Mouse (Mus musculus): ENCODE results near the gene Tmem243.

Tmem243 gene

DNA sequence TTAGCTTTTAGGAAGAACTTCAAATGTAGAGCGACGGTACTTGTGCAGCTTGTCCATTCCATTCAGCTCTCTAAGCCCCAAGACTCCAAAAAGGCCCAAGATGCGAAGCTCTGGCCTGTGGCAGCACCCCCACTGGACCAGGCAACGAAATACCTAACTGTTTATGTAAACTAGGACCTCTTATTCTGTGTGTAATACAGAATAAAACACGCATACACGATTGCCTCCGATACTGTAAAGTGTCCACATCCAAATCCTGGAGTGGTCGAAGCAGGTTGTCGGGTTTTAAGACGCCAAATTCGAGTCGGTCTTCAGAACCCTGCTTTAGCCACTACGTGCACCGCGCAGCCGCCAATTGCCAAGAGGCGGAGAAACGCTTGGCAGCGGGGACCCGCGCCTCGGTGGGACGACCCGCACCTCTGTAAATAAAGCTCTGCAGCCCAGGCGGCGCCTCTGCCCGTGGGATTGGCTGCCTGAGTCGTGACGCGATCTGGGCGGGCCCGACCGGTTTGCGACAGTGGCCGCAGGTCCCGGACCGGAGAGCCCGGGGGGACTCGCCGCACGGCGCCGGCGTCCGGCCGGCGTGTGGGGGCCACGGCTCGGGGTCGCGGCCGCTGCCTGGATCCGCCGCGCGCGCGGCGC is at the start of gene Tmem243:
Gene Tmem243 (plus strand): TSS at position 462 of the 642 bp plus-strand sequence.
- DNase-seq, result peak; percentile 88 to 89

DNA sequence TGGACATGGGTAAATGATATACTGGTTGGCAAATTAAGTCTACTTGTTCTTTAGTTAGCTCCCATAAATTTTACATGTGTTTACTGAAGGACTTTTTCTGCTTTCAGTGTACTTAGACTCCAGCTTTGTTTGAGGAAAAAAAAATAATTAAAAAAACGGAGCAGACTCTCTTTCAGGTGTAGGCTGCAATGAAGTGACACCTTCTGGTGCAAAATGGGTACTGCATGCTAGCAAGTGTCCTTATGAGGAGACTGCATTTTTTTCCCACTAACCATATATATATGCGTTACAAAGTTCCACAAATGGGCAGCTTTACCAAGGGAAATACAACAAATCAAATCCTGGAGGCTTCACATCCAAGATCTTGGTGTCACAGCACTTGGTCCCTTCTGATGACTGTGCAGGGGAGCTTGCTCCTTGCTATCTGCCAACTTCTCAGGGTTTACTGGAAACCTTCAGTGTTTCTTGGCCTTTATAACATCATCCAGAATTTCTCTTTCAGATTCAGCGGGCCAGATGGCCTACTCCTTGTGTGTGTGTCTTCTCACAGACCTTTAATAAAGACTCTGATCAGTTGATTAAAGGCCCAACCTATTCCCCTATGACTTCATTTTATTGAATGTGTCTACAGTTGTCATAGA is 44.3 kb upstream of the Tmem243 start:
- peak in 1 of 2 experiments; percentile 64 for DNase-seq

DNA sequence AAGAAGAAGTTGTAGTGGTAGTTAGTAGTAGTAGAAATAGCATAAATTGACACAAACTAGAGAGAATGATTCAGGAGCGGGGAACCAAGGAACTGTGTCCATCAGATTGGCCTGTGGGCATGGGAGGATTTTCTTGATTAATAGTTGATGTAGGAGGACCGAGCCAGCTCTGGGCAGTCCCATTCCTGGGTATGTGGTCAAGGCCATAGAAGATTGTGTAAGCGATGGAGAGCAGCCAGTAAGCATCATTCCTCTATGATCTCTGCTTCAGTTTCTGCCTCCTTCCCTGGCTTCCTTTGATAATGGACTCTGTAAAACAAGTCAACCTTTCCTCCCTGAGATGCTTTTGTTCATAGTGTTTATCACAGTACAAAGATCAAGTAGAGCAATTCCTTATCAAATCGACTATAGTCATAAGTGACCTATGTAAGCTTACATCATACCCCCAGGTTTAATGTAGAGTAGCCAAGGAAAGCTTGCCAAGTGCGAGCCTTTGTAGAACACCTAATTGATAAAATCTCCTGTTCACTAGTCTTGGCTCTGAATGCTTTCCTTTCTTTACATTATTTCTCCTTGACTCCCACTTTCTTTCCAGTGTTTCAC is 43.1 kb upstream of the Tmem243 start:
- DNase-seq, result no peak

- no peak for DNase-seq
These were observed 41.0 kb upstream of the Tmem243 start for GRCm38 (mm10) chr5:9059303-9060023.

GRCm38 (mm10) chr5:9060228-9060627 is 40.2 kb upstream of the Tmem243 start:
- DNase-seq, result no peak

DNA sequence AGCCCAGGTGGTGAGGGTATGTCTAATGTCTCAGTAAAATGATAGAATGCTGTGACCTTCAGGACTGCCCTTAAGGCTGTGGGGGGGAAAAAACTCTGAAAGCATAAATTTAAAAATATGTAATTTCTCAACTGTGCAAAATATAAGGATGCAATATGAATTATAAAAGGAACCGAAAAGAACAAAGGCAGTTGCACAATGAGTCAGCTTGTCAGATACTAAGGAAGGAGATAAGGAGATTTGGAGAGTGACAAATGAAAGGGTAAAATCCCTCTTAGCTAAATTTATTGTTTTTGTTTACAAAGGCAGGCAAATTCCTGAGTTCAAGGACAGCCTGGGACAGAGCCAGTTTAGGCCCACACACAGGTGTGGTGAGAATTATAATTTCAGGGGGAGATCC is 36.3 kb upstream of the Tmem243 start:
- DNase-seq, result no peak

DNA sequence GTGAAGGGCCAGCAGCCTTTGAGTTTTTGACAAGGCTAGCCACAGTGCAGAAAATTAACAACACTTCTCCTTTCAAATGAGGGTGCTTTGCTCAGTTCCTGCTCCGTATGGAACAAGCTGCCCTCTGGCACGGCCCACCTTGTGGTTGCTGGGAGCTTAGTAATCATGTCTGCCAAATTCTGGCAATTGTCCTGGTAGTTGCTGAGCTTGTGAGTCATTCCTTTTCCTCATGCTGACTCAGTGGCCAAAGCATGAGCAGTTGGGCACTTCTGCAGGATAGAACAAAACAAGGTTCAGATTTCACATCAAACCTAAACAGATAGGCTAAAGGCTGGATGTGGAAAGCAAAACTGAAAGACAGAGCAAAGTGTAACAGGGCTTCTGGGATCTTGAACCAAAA is 31.6 kb upstream of the Tmem243 start:
- no peak for DNase-seq

GRCm38 (mm10) chr5:9069599-9070209 is 30.8 kb upstream of the Tmem243 start:
- DNase-seq, result no peak

DNA sequence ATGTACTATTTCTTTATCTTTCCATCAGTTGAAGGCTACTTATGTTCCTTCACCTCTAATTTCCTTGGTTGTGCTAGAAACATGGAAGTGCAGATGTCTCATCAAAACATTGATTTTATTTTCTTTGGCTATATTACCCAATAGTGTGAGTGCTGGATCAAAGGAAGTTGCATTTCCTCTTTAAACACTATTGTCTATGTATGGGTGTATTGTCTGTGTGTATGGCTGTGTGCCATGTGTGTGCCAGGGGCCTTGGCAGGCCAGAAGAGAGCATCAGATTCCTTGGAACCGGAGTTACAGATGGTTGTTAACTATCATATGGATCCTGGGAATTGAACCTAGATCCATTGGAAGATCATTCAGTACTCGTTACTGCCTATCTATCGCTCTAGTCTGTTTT is 29.1 kb upstream of the Tmem243 start:
- DNase-seq, result no peak

DNA sequence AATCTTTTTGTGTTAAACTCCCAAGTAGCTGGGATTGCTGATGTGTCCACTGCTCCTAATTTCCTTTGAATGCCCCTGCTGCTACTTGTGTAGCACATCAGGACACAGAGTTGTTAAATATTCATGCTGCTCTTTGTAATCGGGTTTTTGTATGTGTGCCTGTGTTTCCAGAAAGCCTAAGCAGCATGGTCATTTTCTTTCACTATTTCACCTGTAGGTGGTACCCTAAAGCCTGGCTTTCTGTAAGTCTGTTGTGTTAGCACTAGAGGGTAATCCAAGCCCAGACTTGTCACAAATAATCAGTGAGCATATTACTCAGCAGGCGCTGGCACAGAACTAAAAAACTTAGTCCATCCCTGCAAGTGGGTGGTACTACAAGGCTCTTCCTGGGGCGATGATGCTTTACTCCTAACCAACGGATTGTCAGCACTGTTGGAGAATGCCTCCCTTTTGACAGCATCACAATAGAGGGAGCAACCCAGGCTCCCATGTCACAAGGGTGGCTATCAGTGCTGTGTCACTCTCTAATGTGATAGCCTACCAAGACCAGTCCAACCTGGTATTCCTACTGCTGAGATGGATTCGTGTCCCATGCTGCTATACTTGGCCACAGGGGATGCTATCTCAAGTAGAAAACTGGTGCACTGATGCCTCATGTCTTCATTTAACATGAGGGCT is 27.2 kb upstream of the Tmem243 start:
- no peak for DNase-seq

GRCm38 (mm10) chr5:9079773-9080501 is 20.5 kb upstream of the Tmem243 start:
- DNase-seq, result no peak

DNA sequence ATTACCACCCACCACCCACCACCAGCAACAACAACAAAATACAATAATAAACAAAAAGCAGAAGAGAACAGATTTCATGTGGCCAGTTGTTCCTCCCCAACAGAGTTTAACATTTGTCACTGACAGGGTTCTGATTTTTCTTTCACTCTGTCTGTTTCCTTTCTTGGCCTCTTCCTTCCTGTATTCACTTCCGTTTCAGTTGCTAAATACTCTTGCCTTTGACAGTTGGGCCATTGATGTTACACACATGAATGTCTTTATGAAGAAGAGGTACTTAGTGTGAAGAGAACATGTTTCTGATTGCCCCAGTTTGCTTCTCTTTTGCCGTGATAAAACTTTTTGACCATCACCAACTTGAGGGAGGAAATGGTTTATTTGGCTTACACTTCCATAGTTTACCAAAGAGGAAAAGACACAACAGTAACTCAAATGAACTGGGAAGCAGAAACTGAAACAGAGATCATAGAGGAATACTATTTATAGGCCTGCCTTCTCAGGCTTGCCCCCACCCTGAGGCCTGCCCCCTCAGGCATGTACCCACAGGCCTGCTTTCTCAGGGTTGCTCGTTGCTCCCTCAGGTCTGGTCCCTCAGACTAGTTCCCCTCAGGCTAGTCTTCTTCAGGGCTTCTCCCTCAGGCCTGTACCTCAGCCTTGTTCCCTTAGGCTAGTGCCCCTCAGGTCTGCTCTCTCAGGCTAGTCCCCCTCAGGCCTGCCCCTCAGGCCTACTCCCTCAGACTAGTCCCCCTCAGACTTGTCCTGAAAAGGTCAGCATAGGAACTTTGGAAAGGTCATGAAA is 13.3 kb upstream of the Tmem243 start:
- DNase-seq, result peak in 1 of 2 experiments; percentile 57

DNA sequence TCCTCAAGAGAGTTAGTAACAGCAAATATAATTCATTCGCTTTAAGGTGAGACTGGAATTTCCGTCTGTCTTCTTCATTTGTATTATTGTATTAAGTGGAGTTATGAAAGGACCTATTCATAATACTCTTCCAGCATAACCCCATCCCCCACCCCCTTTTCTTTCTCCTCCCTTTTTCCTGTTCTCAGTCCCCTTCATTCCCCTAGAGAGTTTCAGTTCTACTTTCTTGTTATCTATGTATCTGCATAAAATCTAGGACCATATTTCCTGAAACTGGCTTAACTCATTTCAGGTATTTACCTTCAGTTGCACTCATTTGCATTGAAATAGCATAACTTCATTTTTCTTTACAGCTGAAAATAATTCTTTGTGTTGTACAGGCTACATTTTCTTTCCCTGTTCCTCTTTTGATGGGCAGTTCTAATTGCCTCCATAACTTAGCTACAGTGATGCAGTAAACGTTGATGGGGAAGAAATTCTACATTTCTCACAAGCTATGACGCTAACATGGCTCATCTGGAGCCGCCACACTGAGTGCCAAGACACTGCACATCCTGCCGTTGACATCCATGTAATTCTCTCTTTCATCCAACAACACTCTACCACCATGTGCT is 9.9 kb upstream of the Tmem243 start:
- no peak for DNase-seq

- no peak for DNase-seq
These were observed 7.8 kb upstream of the Tmem243 start for GRCm38 (mm10) chr5:9092716-9093115.

DNA sequence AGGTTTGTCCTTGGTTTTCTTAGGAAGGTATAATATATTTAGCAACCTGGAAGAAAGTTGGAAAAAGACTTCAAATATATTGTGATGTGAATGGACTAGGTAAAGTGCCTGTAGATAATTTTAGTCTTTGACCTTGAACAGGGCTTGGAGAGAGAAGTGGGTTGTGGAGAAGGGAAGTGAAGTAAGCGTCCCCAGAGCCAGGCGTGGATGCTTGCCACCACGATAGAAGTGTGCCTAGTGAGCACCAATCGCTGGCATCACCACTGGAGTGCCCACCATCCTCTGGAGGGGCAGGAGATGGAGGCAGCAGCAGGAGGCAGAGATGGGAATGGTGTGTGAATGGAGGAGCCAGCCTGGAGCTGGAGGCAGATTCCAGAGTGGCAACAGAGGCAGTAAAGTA is 7.0 kb upstream of the Tmem243 start:
- no peak for DNase-seq

GRCm38 (mm10) chr5:9100849-9101801 is 657 bp downstream of the Tmem243 start:
- DNase-seq, result peak; percentile 56 to 63

DNA sequence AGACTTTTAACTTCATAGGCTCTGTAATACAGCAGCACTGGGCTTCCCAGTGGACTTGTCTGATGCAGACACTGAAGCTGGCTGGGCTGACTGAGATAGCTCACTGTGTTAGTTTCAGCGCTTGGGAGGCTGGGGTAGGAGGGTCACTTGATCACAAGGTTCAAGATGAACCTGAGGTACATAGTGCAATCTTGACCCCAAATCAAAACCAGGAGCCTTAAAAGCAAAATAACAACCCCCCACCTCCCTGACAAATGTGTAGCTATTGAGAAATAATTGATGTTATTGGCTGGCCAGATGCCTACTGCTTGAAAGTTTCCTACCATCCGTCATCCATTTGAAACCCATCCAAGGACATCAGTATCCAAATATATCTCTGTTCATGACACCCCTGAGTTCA is 2.2 kb downstream of the Tmem243 start:
- DNase-seq, result no peak

GRCm38 (mm10) chr5:9103958-9104357 is 3.5 kb downstream of the Tmem243 start:
- DNase-seq, result no peak

DNA sequence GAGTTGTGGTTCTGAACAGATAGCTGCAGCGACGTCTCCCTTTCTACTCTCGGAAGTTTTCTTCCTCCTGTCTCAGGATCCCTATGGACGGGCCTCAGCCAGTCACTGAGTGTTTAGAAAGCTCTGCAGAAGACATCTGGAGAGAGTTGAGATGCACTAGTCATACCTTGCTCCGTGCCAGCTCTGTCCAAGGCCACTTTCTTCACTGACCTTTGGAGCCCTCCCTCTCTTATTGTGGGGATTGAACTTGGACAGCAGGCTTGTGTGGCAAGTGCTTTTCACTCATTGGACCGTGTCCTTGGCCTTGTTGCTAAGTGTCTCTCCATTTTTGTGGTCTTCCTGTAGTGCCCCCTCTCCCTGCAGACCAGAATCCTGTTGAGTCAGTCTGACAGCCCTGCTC is 6.3 kb downstream of the Tmem243 start:
- no peak for DNase-seq
